ENCODE assay signal across 20 mouse cellular contexts in the genomic region with DNA sequence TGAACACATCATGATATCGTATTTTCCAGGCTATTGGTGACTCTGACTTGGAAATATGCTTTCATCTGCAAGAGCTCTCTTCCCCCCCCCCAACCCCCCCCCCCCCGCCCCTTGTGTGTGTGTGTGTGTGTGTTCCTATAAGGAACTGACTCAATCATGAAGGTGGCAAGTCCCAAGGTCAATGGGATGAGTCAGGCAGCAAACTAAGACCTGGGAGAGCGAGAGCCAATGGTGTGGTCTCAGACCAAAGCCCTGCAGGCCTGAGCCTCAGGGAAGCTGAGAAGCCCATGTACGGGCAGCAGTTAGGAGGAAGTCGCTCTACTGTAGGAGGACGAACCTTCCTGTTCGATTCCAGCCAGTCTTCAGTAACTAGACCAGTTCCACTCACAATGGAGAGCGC. TPM values are rescaled to one million over a fixed set of nuclear protein-coding genes. Genes with fewer than 3 reads are reported as not detected.
A peak's percentile ranks its signal among the peaks of the same experiment; 100 is the strongest.
DNase-seq lines count a peak whose midpoint lies in the region; ATAC-seq lines count a peak whose summit lies in the region.
"Had no signal": no experiment of that assay in that cellular context is flagged by ENCODE, and none has a peak within 500 bp of the region (broad histone marks: within the 10 kb centered on the region; RNA-seq: fewer than 3 reads in every experiment).

No protein-coding gene starts in this region.

- H3K4me2 ChIP-seq in intestine, embryonic 15.5 days (replicated peaks) = no peak overlapping the region
- H3K4me2 ChIP-seq: embryonic facial prominence, embryonic 13.5 days; forebrain, embryonic 12.5 days; heart, embryonic 11.5 days; hindbrain, embryonic 14.5 days had no signal

- H3K27ac ChIP-seq in intestine, embryonic 15.5 days = no peak overlapping the region
- H3K27ac ChIP-seq: embryonic facial prominence, embryonic 13.5 days; forebrain, embryonic 12.5 days; hindbrain, embryonic 10.5 days; hindbrain, embryonic 14.5 days had no signal

- 72% methylated on average over 8 of the region's 8 CpGs for WGBS in intestine, embryonic 15.5 days

- no peak overlapping the region for H3K4me3 ChIP-seq in intestine, embryonic 15.5 days (replicated peaks)
- H3K4me3 ChIP-seq: embryonic facial prominence, embryonic 13.5 days; forebrain, embryonic 12.5 days; hindbrain, embryonic 10.5 days had no signal

- H3K9ac ChIP-seq in intestine, embryonic 15.5 days = no peak overlapping the region
- H3K9ac ChIP-seq: embryonic facial prominence, embryonic 13.5 days; forebrain, embryonic 12.5 days; hindbrain, embryonic 14.5 days had no signal

- H3K27me3 ChIP-seq in intestine, embryonic 15.5 days (replicated peaks) = no peaks in the 10 kb centered on the region
- H3K27me3 ChIP-seq: CH12.LX; embryonic facial prominence, embryonic 13.5 days; forebrain, embryonic 12.5 days had no signal

- ATAC-seq in intestine, embryonic 15.5 days = peak; percentile 52
- ATAC-seq: forebrain, embryonic 16.5 days had no signal

- intact Hi-C loops in left cerebral cortex, postnatal 14 days (cut with DNase I) = no loop called here

- no peaks in the 10 kb centered on the region for H3K4me1 ChIP-seq in intestine, embryonic 15.5 days (replicated peaks)

- no peaks in the 10 kb centered on the region for H3K9me3 ChIP-seq in intestine, embryonic 15.5 days
- H3K9me3 ChIP-seq: embryonic facial prominence, embryonic 13.5 days; forebrain, embryonic 12.5 days; hindbrain, embryonic 10.5 days had no signal

- no peaks in the 10 kb centered on the region for H3K36me3 ChIP-seq in intestine, embryonic 15.5 days
- H3K36me3 ChIP-seq: embryonic facial prominence, embryonic 13.5 days; forebrain, embryonic 12.5 days; hindbrain, embryonic 10.5 days had no signal

- DNase-seq in adrenal gland, adult (ENCODE audit: inconsistent age in 2 of 2, low spot score in 1 of 2) = peak; percentile 42 to 50
- DNase-seq in adrenal gland, postnatal 4 days (ENCODE audit: low spot score in 2 of 2) = no peak
- DNase-seq in adrenal gland, postnatal 14 days = peak; percentile 66
- DNase-seq in T-cell, adult 2 months (ENCODE audit: low spot score) = no peak
- DNase-seq in layer of hippocampus, adult 11-12 months (ENCODE audit: low spot score) = no peak
- DNase-seq in embryo, embryonic 10 days (ENCODE audit: low spot score) = no peak
- no peak for DNase-seq in left cerebral cortex, postnatal 14 days (ENCODE audit: low spot score in 2 of 2)
- DNase-seq: cerebellum, adult 2 months; cerebellum, postnatal 14 days; gastrocnemius, postnatal 10 days; heart, adult 18-20 months; kidney, adult 11 months had no signal

RNA-seq across cellular contexts. Expression of a gene that starts 17.3 kb away (rescaled TPM):
- total RNA-seq in adrenal gland, postnatal 4 days (2021) = 10 to 100 TPM; 59.3 to 80.6 TPM
- total RNA-seq in adrenal gland, postnatal 14 days (2021) = 35.8 and 54.6 TPM in 2 replicates
- polyA plus RNA-seq in intestine, embryonic 15.5 days (2015; fragmentation: Nextera tagmentation; extraction: Ambion mirVana) = 51.2 and 53.6 TPM in 2 replicates
- total RNA-seq in left cerebral cortex, postnatal 14 days (2021) = 100 to 1,000 TPM; 125 to 145 TPM

Comparison
In these comparisons a context has a peak if more than half of its experiments do, and no peak if none do; other contexts are left out.
1. DNase-seq: peak in adrenal gland, adult (2 of 2) and adrenal gland, postnatal 14 days (single experiment); none in adrenal gland, postnatal 4 days (0 of 2), T-cell, adult 2 months (single experiment), layer of hippocampus, adult 11-12 months (single experiment), embryo, embryonic 10 days (single experiment) and left cerebral cortex, postnatal 14 days (0 of 2).